Mouse (Mus musculus) hindbrain, postnatal 0 days (tissue): ENCODE measurements around the gene Dip2b. TPM values are rescaled to one million over a fixed set of nuclear protein-coding genes. Genes with fewer than 3 reads are reported as not detected.

ENCODE experiments used
- ATAC-seq: fragments of 200-750 bp; cut with Nextera tagmentation; 2 replicates; pipeline ENCODE4 v1.8.0; 2017; ENCODE audit warnings: mild to moderate bottlenecking, moderate TSS enrichment, moderate library complexity
- DNase-seq: peaks from one replicate; pipeline ENCODE4 v3.0.0-alpha.2; 2015; ENCODE audit warnings: low spot score
- H3K27ac ChIP-seq: fragments of 300-500 bp; sonication (generic); 2 replicates; pipeline ENCODE4 v1.5.1; 2014; ENCODE audit warnings: mild to moderate bottlenecking
- H3K27me3 ChIP-seq: fragments of 300-500 bp; sonication (generic); 2 replicates; pipeline ENCODE4 v1.6.1; 2014; ENCODE audit warnings: low read length, mixed read lengths; ENCODE audit not compliant: insufficient read depth
- H3K36me3 ChIP-seq: fragments of 300-500 bp; sonication (generic); 2 replicates; pipeline ENCODE4 v1.6.1; 2014; ENCODE audit warnings: low read length, mixed read lengths; ENCODE audit not compliant: insufficient read depth
- H3K4me1 ChIP-seq: fragments of 300-500 bp; sonication (generic); 2 replicates; pipeline ENCODE4 v1.6.1; 2014; ENCODE audit warnings: antibody characterized with exemption, low read length, mixed read lengths; ENCODE audit not compliant: insufficient read depth
- H3K4me2 ChIP-seq: fragments of 300-500 bp; sonication (generic); 2 replicates; pipeline ENCODE4 v1.6.1; 2014; ENCODE audit warnings: low read depth, mild to moderate bottlenecking, low read length, moderate library complexity, mixed read lengths
- H3K4me3 ChIP-seq: fragments of 300-500 bp; sonication (generic); 2 replicates; pipeline ENCODE4 v1.5.1; 2014; ENCODE audit warnings: low read length
- H3K9ac ChIP-seq: fragments of 300-500 bp; sonication (generic); replicated peaks from 2 replicates; pipeline ENCODE4 v1.6.1; 2014; ENCODE audit warnings: mild to moderate bottlenecking, low read length, moderate library complexity, mixed read lengths
- H3K9me3 ChIP-seq: fragments of 300-500 bp; sonication (generic); 2 replicates; pipeline ENCODE4 v1.6.1; 2016; ENCODE audit warnings: low read length, mixed read lengths
- CTCF ChIP-seq: IDR thresholded peaks from 2 replicates; pipeline ENCODE4 v1.5.1; 2016; ENCODE audit warnings: antibody characterized with exemption, control low read depth, low read depth
- WGBS: fragments of 180-500 bp; shearing (Covaris S2); extraction: QIAGEN DNeasy Blood & Tissue Kit; methylation state at CpG from one replicate; pipeline ENCODE4 v1.1.7; 2014; 5-methylcytosine and 5-hydroxymethylcytosine counted together
- polyA plus RNA-seq: library from polyadenylated mRNA; unstranded; fragments of >200 nt; fragmentation: Nextera tagmentation; extraction: Ambion mirVana; gene quantifications from 2 replicates; pipeline ENCODE4 v1.2.1, GENCODE M21; 2015
- total RNA-seq: library from RNA; depleted of rRNA; stranded (reverse); fragments of >200 nt; gene quantifications from 2 replicates; pipeline ENCODE4 v1.2.3, GENCODE M21; 2014

The Dip2b gene
- total and polyA plus RNA-seq, 2 experiments from 2014 or later, result 11.9 to 44.7 TPM

- Histone ChIP-seq H3K36me3 (peaks cover 66% of the 10 kb centered on the region), H3K27me3 (no peaks in the 10 kb centered on the region), H3K4me2 (no peak overlapping the region), H3K4me3 (no peak overlapping the region), H3K9me3 (no peaks in the 10 kb centered on the region), H3K27ac (no peak overlapping the region), H3K9ac (no peak overlapping the region), H3K4me1 (no peaks in the 10 kb centered on the region)
- no peak for TF ChIP-seq CTCF
- 88% methylated on average over 9 of the region's 9 CpGs for WGBS
- DNase-seq (no peak), ATAC-seq (no peak)
These were observed 147.8 kb downstream of the Dip2b start for GRCm38 (mm10) chr15:100186234-100186633.

- TF ChIP-seq CTCF, result no peak
- ATAC-seq, result no peak
- H3K9ac ChIP-seq, result no peak overlapping the region
These were observed 148.6 kb downstream of the Dip2b start for GRCm38 (mm10) chr15:100186882-100187672.

GRCm38 (mm10) chr15:100188542-100188941 lies 150.1 kb downstream of the Dip2b start:
- Histone ChIP-seq H3K27me3 (no peaks in the 10 kb centered on the region), H3K36me3 (peaks cover 76% of the 10 kb centered on the region), H3K4me1 (no peaks in the 10 kb centered on the region), H3K9ac (no peak overlapping the region), H3K27ac (no peak overlapping the region), H3K4me2 (no peak overlapping the region), H3K9me3 (no peaks in the 10 kb centered on the region), H3K4me3 (no peak overlapping the region)
- TF ChIP-seq CTCF, result peak; percentile 48
- ATAC-seq (no peak), DNase-seq (no peak)
- WGBS, result 91% methylated on average over 5 of the region's 5 CpGs

More at GRCm38 (mm10) chr15:100186882-100187672, 148.6 kb downstream of the Dip2b start:
- no peak overlapping the region for H3K4me3 ChIP-seq
- DNase-seq, result no peak
- no peaks in the 10 kb centered on the region for H3K9me3 ChIP-seq
- 86% methylated on average over 8 of the region's 8 CpGs for WGBS
- H3K27me3 ChIP-seq, result no peaks in the 10 kb centered on the region
- H3K27ac ChIP-seq, result no peak overlapping the region
- H3K4me1 ChIP-seq, result no peaks in the 10 kb centered on the region
- no peak overlapping the region for H3K4me2 ChIP-seq
- H3K36me3 ChIP-seq, result peaks cover 68% of the 10 kb centered on the region

DNA sequence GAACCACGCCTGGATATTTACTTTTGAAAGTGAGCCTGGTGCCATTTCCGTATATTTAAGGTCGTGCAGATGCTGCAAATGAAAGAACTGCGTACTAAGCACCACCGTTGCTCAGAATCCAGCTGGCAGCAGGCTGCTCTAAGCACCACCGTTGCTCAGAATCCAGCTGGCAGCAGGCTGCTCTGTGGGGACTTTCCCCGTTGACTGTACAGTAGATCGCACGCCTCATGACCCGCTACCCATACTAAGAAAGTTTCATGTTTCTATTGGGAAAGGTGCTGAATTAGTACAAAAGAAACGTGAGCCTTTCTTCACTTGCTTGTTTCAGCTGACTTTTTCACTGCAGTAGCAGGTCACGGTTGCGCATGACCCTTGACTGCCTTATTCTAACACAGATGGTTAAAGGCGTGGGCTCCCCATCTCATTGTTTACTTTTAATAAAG lies 150.5 kb downstream of the Dip2b start:
- H3K36me3 ChIP-seq, result peaks cover 76% of the 10 kb centered on the region
- no peak overlapping the region for H3K4me2 ChIP-seq
- no peaks in the 10 kb centered on the region for H3K9me3 ChIP-seq
- no peak overlapping the region for H3K9ac ChIP-seq
- WGBS, result 64% methylated on average over 14 of the region's 14 CpGs
- DNase-seq, result no peak
- H3K4me3 ChIP-seq, result no peak overlapping the region
- no peaks in the 10 kb centered on the region for H3K4me1 ChIP-seq
- H3K27ac ChIP-seq, result no peak overlapping the region
- TF ChIP-seq CTCF, result no peak
- ATAC-seq, result no peak
- no peaks in the 10 kb centered on the region for H3K27me3 ChIP-seq

- Histone ChIP-seq H3K4me2 (no peak overlapping the region), H3K4me3 (no peak overlapping the region), H3K4me1 (no peaks in the 10 kb centered on the region), H3K9ac (no peak overlapping the region), H3K27ac (no peak overlapping the region), H3K36me3 (peaks cover 76% of the 10 kb centered on the region), H3K27me3 (no peaks in the 10 kb centered on the region), H3K9me3 (no peaks in the 10 kb centered on the region)
- TF ChIP-seq CTCF, result no peak
- no peak for ATAC-seq
- 91% methylated on average over 5 of the region's 5 CpGs for whole genome bisulfite sequencing
- DNase-seq, result no peak
These were observed 151.6 kb downstream of the Dip2b start for GRCm38 (mm10) chr15:100190083-100190482.

DNA sequence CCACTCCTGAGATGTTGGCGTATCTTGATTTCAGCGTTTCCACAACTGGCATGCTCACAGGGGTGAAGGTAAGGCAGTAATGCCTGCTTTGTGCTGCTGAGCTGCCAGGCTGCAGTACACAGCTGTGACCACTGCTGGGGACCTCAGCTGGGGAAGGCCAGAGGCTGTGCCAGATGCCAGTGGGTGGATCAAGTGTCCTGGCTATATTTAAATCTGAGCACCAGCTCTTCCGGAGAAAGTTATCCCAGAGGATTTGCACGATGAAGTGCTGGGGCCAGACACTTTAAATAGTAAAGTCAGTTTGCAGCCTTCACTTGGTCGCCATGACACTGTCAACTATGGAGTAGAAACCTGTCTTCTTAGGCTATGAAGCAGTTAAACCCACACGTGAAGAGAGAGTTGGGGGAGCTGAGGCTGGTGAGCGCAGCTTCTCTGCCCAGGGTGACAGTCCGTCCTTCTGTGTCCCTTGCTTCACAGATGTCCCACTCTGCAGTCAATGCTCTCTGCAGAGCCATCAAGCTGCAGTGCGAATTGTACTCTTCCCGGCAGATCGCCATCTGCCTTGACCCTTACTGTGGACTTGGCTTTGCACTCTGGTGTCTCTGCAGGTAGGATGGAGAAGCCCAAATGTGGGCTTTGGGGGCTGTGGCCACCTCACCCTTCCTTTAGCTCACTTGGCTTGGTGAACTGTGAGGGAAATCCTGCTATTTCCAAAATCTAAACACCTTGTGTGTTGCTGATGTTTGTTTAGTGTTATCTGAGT lies 160.7 kb downstream of the Dip2b start:
- Histone ChIP-seq H3K36me3 (peaks cover 69% of the 10 kb centered on the region), H3K9me3 (no peaks in the 10 kb centered on the region), H3K9ac (no peak overlapping the region), H3K4me3 (no peak overlapping the region), H3K27ac (peak overlapping the region; percentile 1; the same call in 1 of the 2 replicates), H3K4me1 (no peaks in the 10 kb centered on the region), H3K4me2 (no peak overlapping the region), H3K27me3 (no peaks in the 10 kb centered on the region)
- WGBS, result 74% methylated on average over 11 of the region's 11 CpGs
- DNase-seq, result peak; percentile 8
- 0 out of 2 replicates have a peak, but pooled peaks have one; percentile 24 for ATAC-seq
- peak; percentile 22; the same call in 1 of the 2 replicates for TF ChIP-seq CTCF
